Mouse (Mus musculus) lung, adult 10 weeks (tissue): ENCODE measurements around the gene Defb23. TPM values are rescaled to one million over a fixed set of nuclear protein-coding genes. Genes with fewer than 3 reads are reported as not detected.

ENCODE experiments used
- polyA plus RNA-seq: library from polyadenylated mRNA; stranded (reverse); fragments of 350-450 nt; fragmentation: Illumina TruSeq; extraction: RNeasy Lipid Tissue Mini Kit (QIAGEN cat#74804); gene quantifications from one replicate; pipeline ENCODE4 v1.2.3, GENCODE M21; 2014; ENCODE audit warnings: low read depth, low replicate concordance; ENCODE audit not compliant: insufficient read depth

The Defb23 gene
- not detected for polyA plus RNA-seq

DNA sequence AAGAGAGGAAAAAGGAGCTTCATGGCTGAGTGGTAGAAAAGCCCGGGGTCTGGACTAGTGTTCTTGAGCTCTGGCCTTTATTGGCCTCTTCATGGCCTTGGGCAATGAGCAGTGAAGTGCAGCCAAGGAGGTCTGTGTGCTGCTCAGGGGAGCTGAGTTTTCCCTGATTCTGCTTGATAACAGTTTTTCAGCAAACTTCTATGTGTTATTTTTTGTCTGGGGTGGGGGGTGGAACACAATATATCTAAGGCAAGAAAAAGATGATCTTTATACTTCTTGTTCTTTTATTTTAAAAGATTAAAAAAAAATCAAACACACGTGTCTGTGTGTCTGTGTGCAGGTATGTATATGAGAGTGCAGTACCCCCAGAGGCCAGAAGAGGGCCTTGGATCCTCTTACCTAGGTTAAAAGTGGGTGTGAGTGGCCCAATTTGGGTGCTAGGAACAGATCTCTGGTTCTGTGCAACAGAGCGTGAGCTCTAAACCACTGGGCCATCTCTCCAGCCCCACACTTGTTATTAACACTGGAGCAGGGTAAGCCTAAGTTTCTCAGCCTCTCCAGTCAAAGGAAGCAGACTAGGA, at the start of gene Defb23:
Gene Defb23 (minus strand): TSS at position 51 of the 581 bp plus-strand sequence.

DNA sequence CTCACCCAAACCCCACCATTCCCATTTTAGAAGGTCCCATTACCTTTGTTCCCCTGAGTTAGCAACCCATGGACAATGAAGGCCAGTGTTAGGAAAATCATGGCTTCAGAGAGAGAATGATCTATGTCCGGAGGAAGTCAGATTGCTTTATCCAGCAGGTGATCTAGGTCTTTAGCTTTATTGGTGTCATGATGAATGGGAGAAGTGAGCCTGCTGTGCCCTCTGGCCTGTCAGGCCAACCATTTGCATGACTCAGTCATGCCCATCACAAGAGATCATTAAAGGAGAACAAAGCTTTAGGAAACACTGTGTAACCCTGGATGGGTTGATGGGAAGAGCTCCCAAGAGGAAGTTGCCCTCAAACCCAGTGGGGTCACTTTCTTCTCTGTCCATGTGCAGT, 47.2 kb upstream of the Defb23 start, which contains the start of gene Defb26:
Gene Defb26 (minus strand): TSS at position 101 of the 400 bp plus-strand sequence.

DNA sequence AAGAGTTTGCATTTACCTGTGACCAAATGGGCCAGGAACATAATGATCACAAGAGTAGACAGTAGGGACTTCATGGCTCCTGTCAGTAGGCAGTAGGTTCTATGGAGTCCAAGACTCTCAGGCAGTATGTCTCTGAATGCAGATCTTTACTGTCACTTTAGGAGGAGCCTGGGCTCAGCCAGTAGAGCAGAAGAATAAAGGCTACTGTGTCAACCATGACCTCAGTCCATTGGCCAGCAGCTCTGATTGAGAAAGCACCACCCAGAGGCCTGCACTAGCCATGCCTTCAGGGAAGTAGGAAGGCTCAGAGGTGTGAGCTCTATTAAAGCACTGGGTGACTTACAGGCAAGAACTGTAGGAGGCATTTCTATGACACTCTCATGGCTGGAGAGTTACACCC, 25.6 kb upstream of the Defb23 start, which contains the start of gene Defb22:
Gene Defb22 (minus strand): TSS at position 101 of the 400 bp plus-strand sequence.

DNA sequence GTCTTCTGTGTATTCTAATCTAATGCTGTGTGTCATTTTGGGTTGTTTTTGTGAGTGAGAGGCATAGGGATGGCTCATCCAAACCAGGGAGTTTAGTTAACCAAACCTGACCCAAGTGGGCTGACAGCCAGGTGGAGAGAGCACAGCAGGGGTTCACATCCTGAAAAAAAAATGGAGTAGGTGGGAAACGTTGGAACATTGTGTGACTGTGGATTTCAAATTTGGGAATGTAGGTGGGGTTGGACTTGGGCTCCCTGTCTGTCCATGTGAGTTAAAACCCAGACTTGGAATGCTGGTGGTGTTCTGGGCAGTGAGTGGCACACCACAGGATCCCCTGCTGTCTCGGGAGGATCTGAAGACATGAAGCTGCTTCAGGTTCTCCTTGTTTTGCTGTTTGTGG, 12.3 kb upstream of the Defb23 start, which contains the start of gene Defb20:
Gene Defb20 (plus strand): TSS at position 301 of the 400 bp plus-strand sequence.

DNA sequence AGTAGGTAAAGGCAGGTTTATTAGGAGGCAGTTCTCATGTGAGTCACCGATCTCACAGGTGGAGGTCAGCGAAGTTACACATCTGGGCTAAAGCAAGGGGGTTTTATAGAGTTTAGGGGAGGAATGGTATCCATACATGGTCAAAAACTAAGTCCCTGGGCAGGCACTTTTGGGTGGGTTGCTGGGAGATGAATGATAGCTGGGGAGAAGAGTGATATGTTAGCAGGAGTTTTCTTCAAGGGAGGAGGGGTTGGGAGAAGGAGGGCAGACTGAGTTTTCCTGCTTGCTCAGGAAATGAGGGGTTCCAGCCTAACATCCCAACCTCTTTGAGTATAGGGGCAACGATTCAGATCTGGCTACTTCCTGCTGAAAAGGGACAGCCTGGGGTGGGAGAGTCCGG, 49.1 kb downstream of the Defb23 start, which contains the start of gene 6820408C15Rik:
Gene 6820408C15Rik (plus strand): TSS at position 301 of the 400 bp plus-strand sequence.

DNA sequence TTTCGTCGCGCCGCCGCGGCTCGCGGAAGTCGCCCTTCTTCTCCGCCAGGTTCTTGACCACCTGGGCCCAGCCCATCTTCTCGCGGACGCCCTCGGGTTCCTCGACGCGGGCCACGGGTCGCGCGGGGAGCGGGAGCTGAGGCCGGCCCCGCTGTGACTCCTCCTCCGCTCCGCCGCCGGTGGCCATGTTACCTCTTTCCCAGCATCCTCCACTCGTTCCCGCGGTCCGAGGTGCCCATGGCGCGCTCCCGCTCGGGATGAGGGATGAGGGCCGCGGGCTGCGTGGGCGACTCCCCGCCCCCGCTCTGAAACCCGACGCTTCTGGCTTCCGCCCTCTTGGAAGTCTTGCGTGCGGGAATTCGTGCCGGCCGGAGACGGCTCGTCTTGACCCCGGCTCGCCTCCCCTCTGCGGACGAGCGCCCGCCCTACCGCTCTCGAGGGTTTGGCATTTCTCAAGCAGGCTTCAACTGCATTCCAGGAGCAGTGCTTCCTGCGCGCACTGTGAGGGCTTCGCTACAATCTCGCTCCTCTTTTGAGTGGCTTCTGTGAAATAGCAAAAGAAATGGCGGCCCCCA, 49.7 kb downstream of the Defb23 start, which contains the start of gene Zcchc3:
Gene Zcchc3 (minus strand): TSS at position 437 of the 575 bp plus-strand sequence.

Other genes starting within 250 kb of the Defb23 start
- 36.7 TPM for gene Csnk2a1, start 237.8 kb downstream of the Defb23 start, polyA plus RNA-seq
- 38.9 TPM for gene Tbc1d20, start 170.8 kb downstream of the Defb23 start, polyA plus RNA-seq
- 61.4 TPM for gene Rbck1, start 132.0 kb downstream of the Defb23 start, polyA plus RNA-seq
- 4.1 TPM for gene Trib3, start 120.6 kb downstream of the Defb23 start, polyA plus RNA-seq
- not detected for gene Nrsn2, start 88.0 kb downstream of the Defb23 start, polyA plus RNA-seq
- gene Sox12, start 66.6 kb downstream of the Defb23 start, polyA plus RNA-seq = 1.6 TPM
- gene Zcchc3, start 49.6 kb downstream of the Defb23 start, polyA plus RNA-seq = 3.9 TPM
- gene 6820408C15Rik, start 49.0 kb downstream of the Defb23 start, polyA plus RNA-seq = 11.0 TPM
- not detected for gene Defb20, start 12.4 kb upstream of the Defb23 start, polyA plus RNA-seq
- gene Defb22, start 25.5 kb upstream of the Defb23 start, polyA plus RNA-seq = not detected
- not detected for gene Defb26, start 47.1 kb upstream of the Defb23 start, polyA plus RNA-seq
- not detected for gene Defb28, start 53.6 kb upstream of the Defb23 start, polyA plus RNA-seq
- not detected for gene Defb29, start 75.5 kb upstream of the Defb23 start, polyA plus RNA-seq
- gene Gm17416, start 104.7 kb upstream of the Defb23 start, polyA plus RNA-seq = not detected
- gene Defb21, start 108.1 kb upstream of the Defb23 start, polyA plus RNA-seq = not detected
- gene Defb19, start 115.7 kb upstream of the Defb23 start, polyA plus RNA-seq = not detected
- not detected for gene Defb45, start 134.8 kb upstream of the Defb23 start, polyA plus RNA-seq
- gene Defb36, start 139.7 kb upstream of the Defb23 start, polyA plus RNA-seq = not detected
- gene Defb25, start 158.4 kb upstream of the Defb23 start, polyA plus RNA-seq = 2.9 TPM
- gene Rem1, start 162.3 kb upstream of the Defb23 start, polyA plus RNA-seq = 10.7 TPM
- gene H13, start 204.8 kb upstream of the Defb23 start, polyA plus RNA-seq = 64.5 TPM
- gene Mcts2, start 222.4 kb upstream of the Defb23 start, polyA plus RNA-seq = 6.4 TPM